Mouse (Mus musculus): ENCODE measurements around the gene Grik1.

DNA sequence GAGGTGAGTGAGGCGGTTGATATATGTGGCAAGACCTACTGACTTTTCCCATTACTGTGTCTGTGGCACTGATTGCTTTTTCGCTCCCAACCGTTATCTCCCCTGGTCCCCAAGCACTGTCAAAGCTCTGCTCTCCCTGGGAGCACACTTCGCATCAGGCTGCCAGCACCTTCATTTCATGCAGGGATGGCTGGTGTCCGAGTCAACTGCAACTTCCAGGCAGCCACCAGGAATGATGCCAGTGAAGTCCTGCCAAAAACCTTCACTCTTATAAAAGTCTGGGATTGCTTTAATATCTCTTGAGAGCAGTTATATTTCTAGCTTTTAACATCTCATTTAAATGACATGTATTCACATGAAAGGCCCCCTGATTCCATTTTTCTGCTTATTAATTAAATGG, 215.3 kb downstream of the Grik1 start:
- TF ChIP-seq POLR2A (IDR thresholded peaks at IDR 0.05; ENCODE audit: borderline replicate concordance, low read depth, low read length), result no peak
- TF ChIP-seq CTCF (IDR thresholded peaks at IDR 0.05; ENCODE audit: low read depth, low read length), result no peak
